In the genomic region with DNA sequence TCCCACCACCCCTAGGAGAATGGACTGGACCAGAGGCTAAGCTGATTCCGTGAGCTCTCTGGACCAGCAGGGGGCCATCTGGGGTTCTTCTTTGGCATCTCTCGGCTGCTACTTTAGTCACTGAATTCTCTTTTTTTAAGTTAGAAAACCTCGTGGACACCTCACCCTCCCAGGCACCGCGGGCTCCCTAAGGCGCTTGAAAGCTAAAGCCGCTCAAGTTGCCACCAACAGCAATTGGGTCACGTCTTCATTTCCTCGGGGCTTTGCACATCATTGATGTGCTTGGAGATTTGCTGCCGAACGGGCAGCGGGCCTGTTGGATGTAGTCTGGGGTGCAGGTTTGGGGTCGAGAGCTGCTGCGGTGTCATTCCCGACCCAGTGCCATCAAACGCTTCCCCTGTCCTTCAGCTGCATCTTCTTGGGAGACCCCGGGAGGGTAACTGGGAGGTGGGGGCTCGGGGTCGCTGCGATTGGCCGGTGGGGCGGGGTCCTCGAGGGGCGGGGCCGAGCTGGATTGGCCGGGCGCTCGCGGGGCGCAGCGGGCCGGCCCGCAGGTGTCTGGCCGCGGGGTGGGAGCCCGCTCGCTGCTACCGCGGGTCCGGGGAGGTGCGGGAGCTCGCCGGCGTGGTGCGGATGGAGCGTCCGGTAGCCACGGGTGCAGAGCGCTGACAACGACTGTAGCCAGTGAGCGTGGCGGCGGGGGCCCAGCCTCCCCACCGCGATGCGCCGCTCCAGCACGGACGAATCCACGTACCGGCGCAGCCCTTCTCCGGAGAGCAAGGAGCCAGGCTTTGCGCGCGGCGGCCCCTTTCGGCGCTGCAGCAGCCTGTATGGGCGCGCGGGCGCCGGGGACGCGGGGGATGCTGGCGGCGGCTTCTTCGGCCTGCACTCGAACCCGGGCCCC, we compare ENCODE assay signal across 7 mouse cellular contexts. TPM values are rescaled to one million over a fixed set of nuclear protein-coding genes. Genes with fewer than 3 reads are reported as not detected.
A peak's percentile ranks its signal among the peaks of the same experiment; 100 is the strongest.
DNase-seq lines count a peak whose midpoint lies in the region; ATAC-seq and TF ChIP-seq lines count a peak whose summit lies in the region.

No protein-coding gene starts in this region.

- H3K36me3 ChIP-seq in ES-Bruce4 (ENCODE audit: control insufficient read depth, insufficient read depth, low read length, poor library complexity, severe bottlenecking): no peaks in the 10 kb centered on the region
- no peaks in the 10 kb centered on the region for H3K36me3 ChIP-seq in heart, embryonic 14.5 days (ENCODE audit: control insufficient read depth, insufficient read depth, low read length)

- TF ChIP-seq POLR2A in ES-Bruce4 (IDR thresholded peaks at IDR 0.05; ENCODE audit: insufficient read depth, low read length): peak; percentile 53

- no peaks in the 10 kb centered on the region for H3K9me3 ChIP-seq in ES-Bruce4 (replicated peaks; ENCODE audit: control insufficient read depth, insufficient read depth, low read length, poor library complexity, severe bottlenecking)
- no peaks in the 10 kb centered on the region for H3K9me3 ChIP-seq in heart, embryonic 14.5 days (ENCODE audit: control insufficient read depth, low read length)

- H3K4me3 ChIP-seq in ES-Bruce4 (ENCODE audit: low read depth, low read length): peak overlapping the region; percentile 74
- H3K4me3 ChIP-seq in heart, embryonic 14.5 days (ENCODE audit: control insufficient read depth in 1 of 2, insufficient read depth in 1 of 2, low read depth in 1 of 2, low read length in 2 of 2): peak overlapping the region; percentile 57 to 67

- under 1% methylated on average over 75 of the region's 81 CpGs for WGBS in heart, embryonic 14.5 days

- TF ChIP-seq CTCF in ES-Bruce4 (IDR thresholded peaks at IDR 0.05; ENCODE audit: low read depth, low read length): peak; percentile 2

- DNase-seq in CD4-positive, CD25-positive, alpha-beta regulatory T cell, adult 2 months (ENCODE audit: low read depth, low spot score): peak; percentile 73
- peak; percentile 59 for DNase-seq in embryo, embryonic 10 days (ENCODE audit: low spot score)
- peak; percentile 78 to 85 for DNase-seq in kidney, postnatal 4 days
- DNase-seq in right cerebral cortex, postnatal 4 days: peak; percentile 68

- H3K4me2 ChIP-seq in heart, embryonic 14.5 days (ENCODE audit: low read length): peak overlapping the region; percentile 100

- ATAC-seq in heart, embryonic 14.5 days (ENCODE audit: insufficient number of reproducible peaks, insufficient read depth, low FRiP score, low read depth): no peak
- ATAC-seq in megakaryocyte, adult 5-6 weeks (ENCODE audit: poor library complexity, severe bottlenecking): peak; percentile 37

- H3K4me1 ChIP-seq in ES-Bruce4 (ENCODE audit: control insufficient read depth, insufficient read depth, low read length): peaks cover 5% of the 10 kb centered on the region
- peaks cover 25 to 54% of the 10 kb centered on the region in 2 experiments for H3K4me1 ChIP-seq in heart, embryonic 14.5 days (ENCODE audit: control insufficient read depth in 2 of 2, insufficient read depth in 2 of 2, low read length in 2 of 2)

- H3K27me3 ChIP-seq in ES-Bruce4 (ENCODE audit: control insufficient read depth, insufficient read depth, low read length, poor library complexity, severe bottlenecking): no peaks in the 10 kb centered on the region
- H3K27me3 ChIP-seq in heart, embryonic 14.5 days (ENCODE audit: control insufficient read depth, insufficient read depth, low read length): peaks cover 12% of the 10 kb centered on the region

- TF ChIP-seq EP300 in ES-Bruce4 (IDR thresholded peaks at IDR 0.05; ENCODE audit: insufficient read depth, low read depth, low read length): no peak

- peak overlapping the region; percentile 67 for H3K9ac ChIP-seq in ES-Bruce4 (ENCODE audit: low read depth, poor library complexity, severe bottlenecking)
- peak overlapping the region; percentile 65 for H3K9ac ChIP-seq in heart, embryonic 14.5 days (ENCODE audit: low read length)

- no peak overlapping the region for H3K27ac ChIP-seq in ES-Bruce4 (ENCODE audit: insufficient read depth, low read length)
- H3K27ac ChIP-seq in heart, embryonic 14.5 days (replicated peaks in 1 of 2; ENCODE audit: control insufficient read depth in 1 of 2, insufficient read depth in 1 of 2, low read depth in 2 of 2, low read length in 2 of 2): no peak overlapping the region

RNA-seq across cellular contexts. Expression of a gene that starts 6.7 kb away (rescaled TPM):
- polyA plus RNA-seq in ES-Bruce4 (2011; ENCODE audit: insufficient read depth, insufficient read length, low read depth, missing spikeins): 37.4 and 39.9 TPM in 2 replicates
- 61.5 and 65.0 TPM in 2 replicates for polyA plus RNA-seq in heart, embryonic 14.5 days (2014; fragmentation: Nextera tagmentation; extraction: Ambion mirVana)
- total RNA-seq in megakaryocyte, adult 5-6 weeks (2015): 1.4 and 1.5 TPM in 2 replicates
- 1.9 and 3.3 TPM in 2 replicates for total RNA-seq in megakaryocyte, adult 5-6 weeks (2017)

RNA-seq across cellular contexts. Expression of a gene that starts 6.8 kb away (rescaled TPM):
- polyA plus RNA-seq in ES-Bruce4 (2011; ENCODE audit: insufficient read depth, insufficient read length, low read depth, missing spikeins): 12.1 and 15.3 TPM in 2 replicates
- 73.2 and 78.0 TPM in 2 replicates for polyA plus RNA-seq in heart, embryonic 14.5 days (2014; fragmentation: Nextera tagmentation; extraction: Ambion mirVana)
- 16.6 and 24.0 TPM in 2 replicates for total RNA-seq in megakaryocyte, adult 5-6 weeks (2015)
- 17.9 and 27.6 TPM in 2 replicates for total RNA-seq in megakaryocyte, adult 5-6 weeks (2017)

RNA-seq across cellular contexts. Expression of a gene that starts 14.6 kb away (rescaled TPM):
- polyA plus RNA-seq in ES-Bruce4 (2011; ENCODE audit: insufficient read depth, insufficient read length, low read depth, missing spikeins): 99.0 and 107 TPM in 2 replicates
- polyA plus RNA-seq in heart, embryonic 14.5 days (2014; fragmentation: Nextera tagmentation; extraction: Ambion mirVana): 77.5 and 115 TPM in 2 replicates
- 13.3 and 16.8 TPM in 2 replicates for total RNA-seq in megakaryocyte, adult 5-6 weeks (2015)
- 21.6 and 26.4 TPM in 2 replicates for total RNA-seq in megakaryocyte, adult 5-6 weeks (2017)

RNA-seq across cellular contexts. Expression of a gene that starts 20.9 kb away (rescaled TPM):
- 13.5 and 14.0 TPM in 2 replicates for polyA plus RNA-seq in ES-Bruce4 (2011; ENCODE audit: insufficient read depth, insufficient read length, low read depth, missing spikeins)
- 20.4 and 25.6 TPM in 2 replicates for polyA plus RNA-seq in heart, embryonic 14.5 days (2014; fragmentation: Nextera tagmentation; extraction: Ambion mirVana)
- 1.6 and 1.8 TPM in 2 replicates for total RNA-seq in megakaryocyte, adult 5-6 weeks (2015)
- total RNA-seq in megakaryocyte, adult 5-6 weeks (2017): 1.5 and 2.0 TPM in 2 replicates

RNA-seq across cellular contexts. Expression of a gene that starts 26.8 kb away (rescaled TPM):
- polyA plus RNA-seq in ES-Bruce4 (2011; ENCODE audit: insufficient read depth, insufficient read length, low read depth, missing spikeins): 33.3 and 43.5 TPM in 2 replicates
- 48.7 and 49.0 TPM in 2 replicates for polyA plus RNA-seq in heart, embryonic 14.5 days (2014; fragmentation: Nextera tagmentation; extraction: Ambion mirVana)
- 31.2 and 34.5 TPM in 2 replicates for total RNA-seq in megakaryocyte, adult 5-6 weeks (2015)
- 9.1 and 12.3 TPM in 2 replicates for total RNA-seq in megakaryocyte, adult 5-6 weeks (2017)
